Mouse (Mus musculus): ENCODE measurements at regions not wholly inside any gene's neighbourhood (a gene's known extent, or its start where the extent isn't known, plus 50 kb on each side); places are given as distances from the start of the nearest gene placed in this dataset.

- DNase-seq, result peak; percentile 5
Measured at GRCm38 (mm10) chrY:74732116-74732515, 108.4 kb downstream of the Gm21913 start.
